Mouse (Mus musculus) naive thymus-derived CD4-positive, alpha-beta T cell, adult 2 months (primary cell): Measurements from ENCODE around the gene Arhgap44.

ENCODE experiments used
- DNase-seq: peaks from one replicate; pipeline ENCODE4 v3.0.0-alpha.2; 2011; ENCODE audit warnings: low read depth

The Arhgap44 gene

DNA sequence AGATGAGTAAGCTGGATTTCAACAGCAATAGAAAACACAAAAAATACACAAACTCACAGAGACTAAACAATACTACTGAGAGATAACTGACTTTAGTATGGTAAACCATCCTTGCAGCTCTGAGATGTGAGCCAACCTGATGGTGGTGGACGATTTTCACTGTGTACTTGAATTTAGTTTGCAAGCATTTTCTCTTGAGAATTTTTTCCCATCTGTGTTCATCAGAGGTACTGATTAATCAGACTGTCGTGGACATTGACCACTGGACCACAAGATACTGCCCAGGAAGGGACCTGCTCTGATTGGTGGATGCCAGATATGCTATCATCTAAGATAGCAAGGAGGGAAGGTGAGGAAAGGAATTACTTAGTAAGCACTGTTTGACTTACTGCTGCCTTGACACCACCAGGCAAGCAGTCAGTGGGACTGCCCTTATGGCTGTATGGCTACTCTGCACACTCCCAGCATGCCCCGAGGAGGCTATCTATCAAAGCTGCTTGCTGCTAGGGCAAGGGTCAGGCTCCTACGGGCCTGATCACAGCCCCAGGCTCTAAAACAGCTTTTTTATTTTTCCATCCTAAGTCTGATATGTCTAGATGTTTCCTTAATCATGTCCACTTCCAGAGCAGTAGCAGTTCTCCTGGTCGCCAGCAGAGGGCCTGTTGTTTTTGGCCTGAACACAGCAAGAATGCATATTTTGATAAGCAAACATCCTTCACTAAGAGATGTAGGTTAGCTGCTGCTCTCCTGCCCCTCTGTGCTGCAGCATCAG lies 74.1 kb downstream of the Arhgap44 start:
- DNase-seq: no peak

DNA sequence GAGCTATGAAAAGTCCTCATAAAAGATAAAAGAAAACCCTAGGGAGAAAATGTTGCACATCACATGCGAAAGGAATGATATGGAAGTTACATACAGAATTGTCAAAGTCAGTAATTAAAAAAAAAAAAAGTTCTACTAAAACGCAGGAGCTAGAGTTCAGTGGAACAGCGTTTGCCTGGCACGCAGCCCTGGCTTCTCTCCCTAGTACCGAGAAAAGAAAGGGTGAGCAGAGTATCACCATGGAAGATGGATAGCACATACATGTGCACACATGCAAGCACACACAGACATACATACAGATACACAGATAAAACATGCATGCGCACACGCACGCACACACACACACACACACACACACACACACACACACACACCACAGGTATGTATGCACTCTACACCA lies 82.0 kb downstream of the Arhgap44 start:
- DNase-seq: no peak

DNA sequence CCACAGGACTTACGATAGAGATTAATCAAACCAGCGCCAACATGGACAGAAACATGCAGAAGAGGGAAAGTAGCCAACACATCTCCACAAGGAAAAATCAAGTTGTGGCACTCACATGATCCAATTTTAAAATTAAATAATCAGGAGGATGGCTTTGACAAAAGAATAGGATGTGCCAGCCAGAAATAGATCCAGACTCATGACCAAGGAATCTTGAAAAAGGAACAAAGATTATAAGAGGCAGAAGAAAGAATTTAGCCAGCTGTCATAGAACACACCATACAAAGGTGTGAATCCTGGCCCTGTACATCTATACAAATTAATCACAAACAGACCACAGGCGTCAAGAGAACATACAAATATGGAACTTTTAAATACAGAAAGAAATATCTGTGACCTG lies 82.5 kb downstream of the Arhgap44 start:
- DNase-seq: no peak

DNA sequence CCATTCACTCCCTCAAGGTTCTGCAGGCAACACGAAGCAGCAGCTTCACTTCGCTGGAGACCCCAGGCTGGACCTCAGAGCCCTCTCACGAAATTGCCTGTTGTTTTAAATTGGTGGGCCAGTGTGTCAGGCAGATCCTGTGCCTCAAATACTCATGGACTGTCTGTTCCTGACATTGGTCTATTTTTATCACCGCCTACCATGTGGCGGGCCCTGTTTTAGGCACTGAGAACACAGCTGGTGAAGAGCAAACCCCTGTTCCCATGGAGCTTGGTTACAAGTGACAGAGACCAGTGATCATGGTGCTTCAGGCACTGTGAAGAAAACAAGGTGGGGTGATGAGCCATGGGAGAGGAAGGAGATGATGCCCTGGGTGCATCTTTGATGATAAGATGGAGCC lies 93.2 kb downstream of the Arhgap44 start:
- no peak for DNase-seq

DNA sequence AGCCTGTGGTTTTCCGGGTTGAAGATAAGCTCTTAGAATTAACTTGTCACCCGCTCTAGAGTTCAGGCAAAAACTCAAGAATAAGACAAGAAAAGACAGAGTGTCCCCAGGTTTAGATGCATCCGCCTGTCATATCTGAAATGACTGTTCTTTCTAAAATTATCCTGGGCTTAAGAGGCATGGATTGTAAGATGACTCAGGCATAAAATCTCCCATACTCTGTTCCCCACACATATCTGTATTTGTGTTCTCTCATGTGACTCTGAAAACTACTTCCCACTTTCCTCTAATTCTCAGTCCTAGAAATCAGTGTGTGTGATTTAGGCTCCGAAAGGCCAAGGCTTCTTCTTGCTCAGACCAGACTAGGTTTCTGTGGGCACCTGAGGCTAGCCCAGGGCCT lies 93.7 kb downstream of the Arhgap44 start:
- DNase-seq: no peak

DNA sequence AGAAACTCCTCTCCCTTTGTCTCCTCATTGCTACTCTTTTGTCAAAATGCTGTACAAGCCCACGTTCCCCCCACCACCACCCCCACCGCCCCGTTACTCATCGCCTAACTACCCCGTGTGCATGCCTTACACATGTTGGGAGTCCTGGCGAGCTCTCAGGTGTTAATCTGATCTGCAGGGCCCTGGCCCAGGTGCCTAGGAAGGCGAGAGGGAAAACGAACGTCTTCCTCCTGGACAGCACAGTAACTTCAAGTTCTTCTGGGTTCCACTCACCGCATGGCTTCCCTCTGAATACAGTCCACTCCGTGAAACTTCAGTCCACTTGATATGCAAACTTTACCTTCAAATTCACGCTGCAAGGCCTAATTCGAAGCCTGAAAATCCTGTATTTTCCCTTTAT lies 97.6 kb downstream of the Arhgap44 start:
- DNase-seq: no peak

DNA sequence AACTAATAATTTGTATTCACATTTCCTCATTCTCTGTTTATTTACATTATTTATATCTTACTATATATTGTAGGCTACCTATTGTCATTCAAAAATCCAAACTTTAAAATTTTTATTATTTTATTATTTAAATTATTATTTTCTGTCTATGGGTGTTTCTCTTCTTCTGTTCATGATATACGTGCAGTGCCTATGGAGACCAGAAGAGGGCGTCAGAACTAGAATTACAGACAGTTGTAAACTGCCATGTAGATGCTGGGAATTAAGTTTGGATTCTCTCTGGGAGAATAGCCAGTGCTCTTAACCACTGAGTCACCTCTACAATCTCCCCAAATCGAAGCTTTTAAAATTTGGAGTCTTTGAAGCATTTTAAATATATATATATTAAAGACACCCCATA lies 101.3 kb downstream of the Arhgap44 start:
- DNase-seq: no peak

DNA sequence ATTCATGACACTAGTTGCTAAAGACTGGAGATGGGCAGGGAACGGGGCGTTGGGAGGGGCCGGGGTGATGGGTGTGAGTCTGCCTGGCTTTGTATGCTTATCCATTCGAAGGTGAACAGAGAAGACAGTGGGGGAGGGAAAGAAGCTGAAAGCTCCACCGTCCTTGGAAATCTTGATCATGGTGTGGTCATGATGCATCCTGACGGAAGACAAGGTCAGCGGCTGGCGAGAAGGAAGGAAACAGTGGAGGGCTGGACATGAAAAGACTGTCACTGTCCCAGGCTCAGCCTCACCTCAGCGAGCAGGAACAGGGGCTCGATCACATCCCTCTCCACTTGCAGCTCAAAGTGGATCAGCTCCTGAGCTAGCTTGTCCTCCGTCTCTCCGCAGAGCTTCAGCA lies 103.2 kb downstream of the Arhgap44 start:
- no peak for DNase-seq

DNA sequence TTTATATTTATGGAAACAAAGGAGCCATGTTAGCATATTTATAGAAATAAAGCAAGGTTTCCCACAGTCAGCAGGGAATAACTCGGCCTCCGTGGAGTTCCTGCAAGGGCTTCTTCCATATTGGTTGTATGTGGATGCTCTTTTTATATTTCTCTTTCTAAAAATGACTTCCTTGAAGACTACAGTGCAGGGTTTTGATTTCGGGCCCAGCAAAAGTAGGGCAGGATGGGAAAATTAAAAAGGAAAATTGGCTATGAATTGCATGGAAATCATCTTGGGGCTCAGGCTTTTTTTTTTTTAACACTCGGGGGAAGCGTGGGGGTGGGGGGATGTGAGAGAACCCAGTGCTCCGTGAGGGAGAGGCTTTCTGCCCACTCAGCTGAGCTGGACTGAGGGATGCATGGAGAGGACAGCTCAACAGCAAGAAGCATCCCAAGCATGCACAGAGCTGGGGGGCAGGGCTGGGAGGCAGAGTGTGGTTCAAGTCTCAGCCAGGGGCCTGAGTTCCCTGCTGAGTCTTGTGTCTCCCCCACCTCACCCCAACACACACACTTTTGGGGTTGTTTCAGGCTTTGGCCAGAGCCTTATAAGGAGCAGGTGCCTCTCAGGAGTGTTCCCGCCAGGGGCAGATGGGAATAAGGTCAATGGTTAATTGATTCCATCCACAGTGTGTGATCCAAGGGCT lies 104.4 kb downstream of the Arhgap44 start:
- DNase-seq: no peak

DNA sequence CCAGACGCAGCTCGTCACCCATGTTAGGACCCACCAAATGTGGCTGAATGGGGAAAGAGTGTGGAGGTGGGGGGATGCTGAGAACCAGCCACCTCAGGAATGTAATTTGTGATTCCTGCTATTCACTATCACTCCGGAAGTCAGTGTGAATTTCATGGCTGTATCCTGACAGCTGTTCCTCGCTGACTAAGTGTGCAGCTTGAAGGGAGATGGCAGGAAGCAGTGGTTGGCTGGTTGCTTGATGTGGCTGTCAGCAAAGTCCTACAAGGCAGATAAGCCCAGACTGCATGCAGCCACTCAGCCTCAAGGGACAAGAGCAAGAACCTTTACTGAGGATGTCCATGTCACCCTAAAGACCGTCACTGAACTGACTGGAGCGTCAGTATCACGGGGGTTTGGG lies 107.2 kb downstream of the Arhgap44 start:
- DNase-seq: no peak

DNA sequence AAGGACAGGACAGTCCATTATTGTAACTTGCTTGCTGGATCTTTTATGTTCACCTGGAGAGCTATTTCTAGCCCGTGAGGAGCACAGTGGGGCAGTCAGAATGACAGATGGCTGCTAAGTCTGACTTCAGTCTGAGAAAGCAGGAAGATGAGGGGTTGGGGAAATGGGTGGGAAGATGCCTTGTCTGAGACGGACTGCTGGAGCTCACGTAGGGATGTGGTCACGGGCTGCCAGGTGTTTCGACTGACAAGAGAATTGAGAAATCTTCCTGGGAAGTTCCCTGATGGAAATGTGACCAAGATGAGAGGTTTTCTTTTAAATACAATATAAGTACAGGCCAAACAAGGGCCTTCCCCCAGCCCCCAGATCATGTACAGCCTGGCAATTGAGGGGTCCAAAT lies 108.5 kb downstream of the Arhgap44 start:
- no peak for DNase-seq

DNA sequence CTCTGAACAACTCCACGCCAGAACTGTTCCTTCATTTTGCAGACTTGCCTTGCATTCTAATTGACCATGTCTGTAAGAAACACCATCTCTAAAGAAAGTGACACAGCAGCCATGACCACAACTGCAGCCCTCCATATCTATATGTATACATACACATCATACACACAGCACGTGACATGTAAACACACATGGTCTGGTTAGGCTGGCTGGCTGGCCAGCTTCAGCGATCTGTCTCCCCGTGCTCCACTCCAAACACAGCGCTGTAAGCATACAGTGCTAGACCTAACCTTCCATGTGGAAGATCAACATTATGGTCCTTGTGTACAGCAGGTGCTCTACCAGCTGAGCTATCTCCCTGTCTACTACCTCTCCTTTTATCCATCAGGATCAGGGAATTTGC lies 111.9 kb downstream of the Arhgap44 start:
- DNase-seq: no peak

DNA sequence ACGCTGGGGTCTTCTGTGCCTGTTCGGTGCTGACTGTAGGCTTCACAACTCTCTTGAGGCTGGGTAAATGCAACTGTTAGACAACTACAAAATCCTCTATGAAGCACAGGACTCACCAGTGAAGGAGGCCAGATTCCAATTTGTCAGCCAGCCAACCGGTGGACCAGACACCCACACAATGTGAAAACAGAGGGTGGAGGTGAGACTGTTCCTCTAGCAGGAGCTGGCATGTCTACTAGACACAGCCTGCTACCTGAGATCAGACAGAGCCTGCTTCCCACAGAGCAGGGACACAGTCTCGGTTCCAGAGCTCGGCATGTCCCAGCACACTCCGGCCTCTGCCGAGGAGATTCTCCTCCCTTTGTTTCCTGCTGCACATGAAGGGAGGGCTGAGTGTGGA lies 113.7 kb downstream of the Arhgap44 start:
- DNase-seq: no peak

DNA sequence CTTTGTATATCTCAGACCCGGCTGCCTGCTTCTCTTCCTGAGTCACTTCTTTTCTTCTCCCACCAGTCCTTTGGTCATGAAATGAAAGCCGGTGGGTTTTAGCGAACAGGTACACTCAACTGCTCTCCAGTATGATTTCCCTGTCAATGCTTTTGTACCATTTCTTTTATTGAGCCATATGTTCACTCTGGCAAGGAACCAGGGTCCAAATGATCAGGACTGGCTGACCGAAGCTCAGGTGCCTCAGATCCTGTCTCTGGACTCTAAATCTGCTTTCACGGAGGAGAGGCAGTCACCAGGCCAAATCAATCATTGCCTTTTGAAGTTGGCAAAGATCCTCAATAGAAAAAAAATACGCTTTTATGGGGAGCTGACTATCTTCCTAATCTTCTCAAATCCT lies 122.2 kb downstream of the Arhgap44 start:
- no peak for DNase-seq

DNA sequence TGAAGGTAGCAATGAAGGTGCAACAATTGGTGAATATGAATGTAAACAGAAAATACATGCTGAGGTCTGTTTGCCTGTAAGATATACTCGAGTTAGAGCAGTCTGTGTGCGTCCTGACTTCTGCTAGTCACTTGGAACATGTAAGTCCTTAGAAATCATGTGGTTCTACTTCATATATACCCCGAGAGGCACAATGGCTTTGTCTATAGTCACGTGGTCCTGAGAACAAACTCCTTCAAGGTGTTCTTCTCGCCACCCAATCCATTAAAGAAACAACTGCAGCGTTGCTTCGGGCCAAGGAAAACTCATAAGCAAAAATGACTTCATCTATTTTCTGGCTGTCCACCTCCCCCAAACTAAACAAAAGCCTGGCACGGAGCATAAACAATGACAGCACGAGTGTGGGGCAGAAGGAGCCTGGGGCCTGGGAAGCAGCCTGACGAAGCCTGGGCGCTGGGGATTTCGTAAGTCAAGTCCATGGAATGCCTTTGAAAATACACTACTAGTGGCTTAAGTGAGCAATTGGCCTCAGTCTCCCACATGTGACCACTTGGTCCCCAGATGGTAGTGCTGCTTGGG lies 123.2 kb downstream of the Arhgap44 start:
- no peak for DNase-seq

DNA sequence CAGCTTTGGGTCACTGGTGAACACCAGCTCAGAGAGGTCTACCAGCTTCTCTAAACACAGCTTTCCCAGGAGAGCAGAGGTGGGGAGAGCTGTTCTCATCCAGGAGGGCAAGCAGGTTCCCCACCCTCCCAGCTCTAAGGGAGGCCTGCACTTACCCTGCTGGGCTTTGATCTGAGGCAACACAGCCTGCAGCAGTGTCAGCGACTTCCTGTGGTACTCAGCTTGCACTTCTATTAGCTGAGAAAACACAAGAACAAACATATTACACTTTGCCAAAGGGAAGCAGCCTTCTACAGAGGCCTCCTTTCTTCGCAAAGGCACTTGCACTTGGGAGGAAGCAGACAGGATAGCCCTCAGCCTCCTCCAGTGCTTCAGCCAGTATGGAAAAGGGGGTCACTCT lies 123.8 kb downstream of the Arhgap44 start:
- DNase-seq: no peak

DNA sequence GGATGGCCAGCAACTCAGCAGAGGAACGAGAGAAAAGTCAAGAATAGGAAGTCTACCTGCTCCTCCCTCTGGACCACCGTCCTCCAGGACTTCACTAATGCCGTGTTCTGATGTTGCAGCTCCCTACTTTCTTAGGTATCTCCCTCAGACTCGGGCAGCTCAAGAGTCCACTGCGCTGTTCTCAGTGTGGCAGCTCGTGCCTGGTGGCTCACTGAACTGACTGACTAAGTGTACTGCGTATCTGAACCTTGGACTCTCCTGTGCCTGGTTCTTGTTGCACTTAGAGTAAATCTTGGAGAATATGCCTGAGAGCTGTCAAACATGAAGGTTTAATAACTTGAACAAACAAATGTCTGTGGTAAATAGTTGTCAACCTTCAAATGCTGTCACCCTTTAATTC lies 130.5 kb downstream of the Arhgap44 start:
- DNase-seq: no peak

DNA sequence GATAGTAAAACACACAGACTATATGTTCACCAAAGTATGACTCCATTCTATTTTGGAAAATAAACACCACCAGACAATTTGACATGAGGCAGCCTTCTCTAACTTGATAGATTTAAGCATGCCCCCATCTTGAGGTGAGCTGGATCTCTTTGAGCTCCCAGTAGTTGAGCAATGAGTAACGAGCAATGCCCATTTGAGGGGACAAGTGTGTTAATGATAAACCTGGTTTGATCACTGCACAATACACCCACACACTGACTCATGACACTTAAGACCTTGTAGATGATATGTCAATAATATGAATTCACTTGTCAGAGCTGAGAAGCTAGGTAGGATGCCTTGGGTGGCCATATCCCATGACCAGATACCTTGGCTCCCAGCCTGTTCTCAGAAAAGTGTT lies 132.6 kb downstream of the Arhgap44 start:
- no peak for DNase-seq

DNA sequence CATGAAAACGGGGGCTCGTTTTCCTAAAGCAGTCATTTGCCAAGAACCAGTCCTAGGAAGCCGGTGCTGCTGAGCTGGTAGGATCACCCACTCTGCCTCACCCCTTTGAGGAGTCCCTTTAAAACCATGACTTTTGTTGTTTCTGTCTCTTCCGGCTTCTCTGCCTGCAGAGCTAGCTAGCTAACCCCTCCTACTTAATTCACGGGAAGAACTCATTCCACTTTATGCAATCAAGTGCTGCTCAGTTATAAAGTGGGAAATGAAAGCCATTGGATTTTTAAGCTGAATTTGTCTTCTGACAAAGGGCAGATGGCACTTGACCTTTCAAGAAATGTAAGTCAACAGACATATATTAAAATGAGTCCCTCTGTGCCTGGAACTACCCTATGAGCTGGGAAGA lies 134.7 kb downstream of the Arhgap44 start:
- DNase-seq: no peak

DNA sequence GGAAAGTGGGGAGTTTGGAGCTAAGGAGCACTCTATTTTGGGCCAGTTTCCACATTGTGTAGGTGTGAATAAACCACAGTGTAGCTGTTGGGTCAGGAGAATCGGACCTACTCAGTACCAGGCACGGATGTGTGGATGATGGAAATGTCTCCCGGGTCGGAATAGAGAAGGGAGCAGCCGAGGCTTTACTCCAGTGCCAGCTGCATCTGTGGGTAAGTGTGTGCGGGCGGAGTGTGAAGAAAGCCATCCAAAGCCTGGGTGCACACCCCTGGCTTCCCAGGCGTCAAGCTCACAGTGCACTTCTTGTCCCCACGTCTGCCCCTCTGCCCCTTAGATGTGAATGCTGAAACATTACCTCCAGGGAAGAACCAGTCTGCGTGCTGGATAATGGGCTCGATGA lies 140.0 kb downstream of the Arhgap44 start:
- DNase-seq: no peak

DNA sequence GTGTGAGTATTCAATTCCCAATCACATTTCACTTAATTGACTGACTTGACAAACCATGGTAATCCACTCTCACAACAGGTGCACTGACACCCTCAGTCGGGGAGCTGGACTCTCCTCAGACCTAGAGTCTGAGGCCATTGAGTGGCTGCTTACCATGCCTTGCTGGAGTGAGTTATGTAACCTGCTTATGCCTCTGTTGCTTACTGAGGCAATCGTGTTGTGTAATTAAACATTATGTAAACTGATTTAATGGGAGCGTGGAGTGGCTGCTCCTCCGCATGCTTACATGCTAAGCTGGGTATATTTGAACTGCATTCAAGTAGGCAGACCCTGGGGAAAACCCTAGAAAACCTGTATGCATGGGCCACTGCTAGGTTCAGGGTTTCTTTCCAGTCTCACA lies 142.0 kb downstream of the Arhgap44 start:
- DNase-seq: no peak

DNA sequence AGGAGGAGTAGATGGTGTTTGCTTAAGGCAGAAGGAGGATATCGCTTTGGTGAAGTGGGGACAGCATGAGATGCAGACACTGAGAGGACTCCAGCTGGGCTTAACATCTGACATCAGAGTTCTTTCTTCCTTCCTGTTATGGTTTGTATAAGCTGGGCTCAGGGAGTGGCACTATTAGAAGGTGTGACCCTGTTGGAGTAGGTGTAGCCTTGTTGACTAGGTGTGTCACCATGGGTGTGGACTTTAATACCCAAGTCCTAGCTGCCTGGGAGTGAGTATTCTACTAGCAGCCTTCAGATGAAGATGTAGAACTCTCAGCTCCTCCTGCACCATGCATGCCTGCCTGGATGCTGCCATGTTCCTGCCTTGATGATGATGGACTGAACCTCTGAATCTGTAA lies 146.0 kb downstream of the Arhgap44 start:
- DNase-seq: no peak

DNA sequence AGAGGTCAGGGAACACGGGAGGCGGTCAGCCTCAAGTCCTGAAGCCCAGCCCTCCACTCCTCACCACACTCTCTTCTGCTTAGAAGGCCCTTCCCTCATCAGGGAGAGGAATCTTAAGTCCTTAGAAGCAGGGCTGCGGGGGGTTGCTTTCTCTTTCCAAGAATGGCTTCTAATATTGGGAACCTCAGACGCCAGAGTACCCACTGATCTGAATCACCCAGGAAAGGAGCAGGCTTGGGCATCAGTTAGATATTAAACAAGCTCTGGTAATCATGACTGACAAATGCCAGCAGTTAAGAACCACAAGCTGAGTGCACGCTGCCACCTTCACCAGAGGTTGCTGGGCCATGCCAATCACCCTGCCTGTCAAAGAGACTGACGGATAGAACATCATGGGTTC lies 148.9 kb downstream of the Arhgap44 start:
- DNase-seq: no peak

DNA sequence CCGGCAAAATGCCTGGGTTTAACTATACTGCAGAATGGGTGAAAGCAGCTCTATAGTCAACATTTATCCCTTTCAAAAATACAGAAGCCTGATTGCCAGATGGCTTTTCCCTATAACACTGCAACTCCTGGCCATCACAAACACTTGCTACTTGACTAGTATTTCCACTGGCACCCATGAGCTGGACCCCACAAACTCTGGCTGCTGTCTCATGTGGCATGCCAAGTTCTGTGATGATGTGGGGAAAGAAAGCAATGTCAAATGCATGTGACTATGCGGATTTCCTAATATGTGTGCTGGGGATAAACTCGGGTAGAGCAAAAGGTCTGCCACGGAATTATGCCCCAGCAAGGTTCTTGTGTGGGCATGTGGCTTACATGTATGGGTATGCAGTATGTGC lies 156.7 kb downstream of the Arhgap44 start:
- no peak for DNase-seq
